Mouse (Mus musculus) embryonic facial prominence, embryonic 10.5 days (tissue): ENCODE data around the gene Atp11a. TPM values are rescaled to one million over a fixed set of nuclear protein-coding genes. Genes with fewer than 3 reads are reported as not detected.

ENCODE experiments used
- DNase-seq: peaks from one replicate; pipeline ENCODE4 v3.0.0-alpha.2; 2017; ENCODE audit warnings: low spot score
- H3K27ac ChIP-seq: fragments of 300-500 bp; sonication (generic); replicated peaks from 2 replicates; pipeline ENCODE4 v1.5.1; 2016; ENCODE audit warnings: mild to moderate bottlenecking
- H3K27me3 ChIP-seq: fragments of 300-500 bp; sonication (generic); replicated peaks from 2 replicates; pipeline ENCODE4 v1.6.1; 2016; ENCODE audit warnings: low read depth, mild to moderate bottlenecking; ENCODE audit not compliant: poor library complexity, severe bottlenecking
- H3K36me3 ChIP-seq: fragments of 300-500 bp; sonication (generic); replicated peaks from 2 replicates; pipeline ENCODE4 v1.6.1; 2016; ENCODE audit warnings: mild to moderate bottlenecking, moderate library complexity
- H3K4me1 ChIP-seq: fragments of 300-500 bp; sonication (generic); 2 replicates; pipeline ENCODE4 v1.6.1; 2016
- H3K4me3 ChIP-seq: fragments of 300-500 bp; sonication (generic); 2 replicates; pipeline ENCODE4 v1.5.1; 2016; ENCODE audit warnings: mild to moderate bottlenecking, moderate library complexity
- H3K9me3 ChIP-seq: fragments of 300-500 bp; sonication (generic); 2 replicates; pipeline ENCODE4 v1.6.1; 2016; ENCODE audit warnings: mild to moderate bottlenecking
- WGBS: fragments of 180-500 bp; shearing (Covaris S2); methylation state at CpG from one replicate; pipeline ENCODE4 v1.1.7; 2016; 5-methylcytosine and 5-hydroxymethylcytosine counted together
- polyA plus RNA-seq: library from polyadenylated mRNA; unstranded; fragments of >200 nt; fragmentation: Nextera tagmentation; extraction: Ambion mirVana; gene quantifications from 2 replicates; pipeline ENCODE4 v1.2.1, GENCODE M21; 2016

Gene Atp11a
- polyA plus RNA-seq, 1 experiment from 2014 or later, result 9.8 TPM

DNA sequence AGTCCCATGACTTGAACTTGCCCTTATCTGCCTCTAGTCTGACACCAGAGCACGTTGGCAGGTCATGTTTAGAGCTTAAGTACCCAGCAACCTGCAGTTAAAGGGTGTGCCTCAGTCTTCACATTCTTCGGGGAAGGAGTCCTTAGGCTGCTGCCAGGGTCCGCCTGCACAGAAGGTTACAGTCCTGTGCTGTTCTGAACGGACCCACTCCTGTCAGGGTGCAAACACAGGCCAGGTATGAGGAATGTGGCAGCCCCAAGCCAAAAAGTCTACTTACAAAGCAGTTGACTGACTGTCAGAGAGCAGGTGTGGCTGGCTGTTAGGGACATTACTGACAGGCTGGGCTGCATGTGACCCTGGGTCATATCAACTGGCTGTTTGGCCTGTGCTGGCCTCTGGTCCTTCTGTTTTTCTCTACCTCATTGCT, 18.1 kb downstream of the Atp11a start:
- DNase-seq, result no peak
- no peak overlapping the region for H3K27ac ChIP-seq

DNA sequence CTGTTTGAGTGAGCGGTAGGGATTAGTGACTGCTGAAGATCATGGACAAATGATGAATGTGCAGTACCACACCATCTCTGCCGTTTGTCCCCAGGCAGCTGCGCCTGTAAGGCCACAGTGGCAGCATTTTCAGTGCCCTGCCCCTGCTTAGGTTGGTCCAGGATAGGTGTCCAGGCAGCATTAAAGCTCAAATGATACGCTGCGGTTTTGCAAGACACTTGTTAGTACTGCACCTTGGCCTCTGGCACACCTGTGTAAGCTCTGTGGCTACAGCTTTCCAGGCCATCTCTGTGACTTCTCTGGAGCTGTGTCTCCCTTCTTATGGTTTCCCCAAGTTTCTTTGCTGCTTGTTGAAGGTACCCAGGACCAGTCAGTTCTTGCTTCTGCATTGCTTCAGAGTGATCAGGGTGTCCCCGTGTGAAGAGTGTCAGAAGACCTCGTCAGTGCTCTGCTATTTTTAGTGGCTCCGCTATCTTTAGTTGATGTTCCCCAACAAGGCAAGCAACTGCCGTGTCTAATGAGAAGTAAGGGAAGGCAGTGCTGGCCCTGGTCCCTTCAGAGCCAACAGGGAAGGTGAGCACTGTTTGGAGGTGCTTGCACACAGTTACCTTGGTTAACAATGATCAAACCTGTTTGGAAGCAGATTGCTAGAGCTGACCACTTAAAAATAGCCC, 18.6 kb downstream of the Atp11a start:
- no peaks in the 10 kb centered on the region for H3K36me3 ChIP-seq
- no peak overlapping the region for H3K27ac ChIP-seq
- H3K4me1 ChIP-seq, result peaks cover 11% of the 10 kb centered on the region
- WGBS, result 84% methylated on average over 9 of the region's 9 CpGs
- DNase-seq, result no peak
- H3K27me3 ChIP-seq, result no peaks in the 10 kb centered on the region
- no peaks in the 10 kb centered on the region for H3K9me3 ChIP-seq
- no peak overlapping the region for H3K4me3 ChIP-seq

More for the DNA sequence above, 18.1 kb downstream of the Atp11a start:
- Histone ChIP-seq H3K36me3 (no peaks in the 10 kb centered on the region), H3K27me3 (no peaks in the 10 kb centered on the region), H3K9me3 (no peaks in the 10 kb centered on the region), H3K4me1 (peaks cover 11% of the 10 kb centered on the region), H3K4me3 (no peak overlapping the region)
- 66% methylated on average over 4 of the region's 4 CpGs for WGBS

DNA sequence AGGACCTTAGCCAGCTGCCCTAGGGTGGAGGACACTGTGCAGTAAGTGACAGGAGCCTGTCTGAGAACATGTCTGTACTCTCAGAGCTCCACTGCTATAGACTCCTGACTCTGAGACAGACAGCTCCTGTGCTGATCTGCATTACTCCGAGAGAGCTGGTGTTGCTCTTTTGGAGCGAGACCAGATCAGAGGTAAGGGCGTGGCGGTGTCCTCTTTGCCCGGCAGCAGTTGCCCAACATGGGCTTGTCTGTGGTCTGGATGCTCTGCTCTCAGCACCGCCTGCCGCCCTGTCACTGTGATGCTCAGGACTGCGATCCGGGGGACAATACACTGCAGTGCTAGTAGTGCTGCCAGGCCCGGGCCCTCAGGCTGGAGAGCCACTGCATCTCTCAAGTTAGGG, 19.4 kb downstream of the Atp11a start:
- Histone ChIP-seq H3K4me3 (no peak overlapping the region), H3K4me1 (peaks cover 13% of the 10 kb centered on the region), H3K9me3 (no peaks in the 10 kb centered on the region), H3K27ac (no peak overlapping the region), H3K36me3 (no peaks in the 10 kb centered on the region), H3K27me3 (no peaks in the 10 kb centered on the region)
- WGBS, result 78% methylated on average over 10 of the region's 10 CpGs
- DNase-seq, result no peak

DNA sequence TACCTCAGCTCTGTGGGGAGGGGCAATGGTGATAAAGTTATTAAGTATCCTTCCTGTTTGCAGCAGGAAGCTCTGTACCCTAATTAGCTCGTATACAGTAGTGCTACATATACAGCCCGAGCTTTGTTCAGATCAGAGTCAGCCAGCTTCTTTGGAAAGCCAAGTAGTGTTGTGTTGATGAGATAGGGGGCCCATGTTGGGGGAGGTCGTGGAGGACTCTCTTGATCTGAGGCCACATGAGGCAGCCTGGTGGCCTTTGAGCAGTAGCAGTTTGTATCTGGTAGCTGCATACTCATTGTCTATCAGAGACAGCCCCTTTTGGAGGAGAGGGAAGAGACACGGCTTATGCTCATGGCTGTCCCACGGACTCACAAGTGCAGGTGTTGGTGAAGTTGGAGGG, 20.4 kb downstream of the Atp11a start:
- Histone ChIP-seq H3K27me3 (no peaks in the 10 kb centered on the region), H3K27ac (no peak overlapping the region), H3K36me3 (no peaks in the 10 kb centered on the region), H3K9me3 (no peaks in the 10 kb centered on the region), H3K4me3 (no peak overlapping the region), H3K4me1 (peaks cover 13% of the 10 kb centered on the region)
- no peak for DNase-seq
- 73% methylated on average over 5 of the region's 5 CpGs for WGBS

DNA sequence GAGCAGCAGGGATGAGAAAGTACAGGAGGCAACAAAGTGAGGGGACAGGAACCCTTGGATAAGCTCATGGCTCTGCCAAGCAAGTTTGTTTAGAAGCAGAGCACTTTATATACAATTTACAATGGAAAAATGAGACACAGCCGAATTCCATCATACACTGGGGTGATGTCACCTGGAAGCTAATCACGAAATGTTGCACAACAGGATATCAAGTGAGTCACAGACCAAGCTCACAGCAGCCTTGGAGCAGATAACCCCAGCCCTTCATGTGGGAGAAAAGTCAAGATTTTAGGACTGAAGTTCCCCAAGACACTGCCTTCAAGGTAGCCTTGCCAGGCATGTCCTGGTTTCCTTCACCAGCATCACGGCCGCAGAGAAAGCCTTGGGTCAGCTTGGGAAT, 22.7 kb downstream of the Atp11a start:
- H3K4me1 ChIP-seq, result peaks cover 10% of the 10 kb centered on the region; the same call in 1 of the 2 replicates
- H3K4me3 ChIP-seq, result no peak overlapping the region
- H3K27ac ChIP-seq, result no peak overlapping the region
- DNase-seq, result no peak
- WGBS, result 81% methylated on average over 4 of the region's 4 CpGs
- H3K36me3 ChIP-seq, result 0 out of 2 replicates have a peak, but pooled peaks cover 7% of the 10 kb centered on the region
- H3K27me3 ChIP-seq, result no peaks in the 10 kb centered on the region
- H3K9me3 ChIP-seq, result no peaks in the 10 kb centered on the region

DNA sequence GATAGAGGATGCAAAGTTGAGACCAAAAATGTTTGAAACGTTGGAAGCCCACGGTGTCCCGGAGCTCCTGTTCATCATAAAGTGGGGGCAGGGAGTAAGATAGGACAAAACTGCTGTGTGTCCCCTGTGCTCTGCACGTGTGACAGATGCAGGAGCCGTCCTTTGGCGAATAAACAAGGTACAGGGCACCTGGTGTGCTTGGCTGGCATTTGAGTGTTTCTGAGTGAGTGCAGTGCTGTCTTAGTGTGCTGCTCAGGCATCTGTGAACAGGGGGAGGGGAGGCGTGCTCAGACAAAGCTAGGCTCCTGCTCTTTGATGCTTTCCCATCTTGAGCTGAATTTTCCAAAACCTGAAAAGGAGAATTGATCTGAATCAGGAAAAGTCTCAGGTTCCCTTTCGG, 28.7 kb downstream of the Atp11a start:
- no peak overlapping the region for H3K27ac ChIP-seq

DNA sequence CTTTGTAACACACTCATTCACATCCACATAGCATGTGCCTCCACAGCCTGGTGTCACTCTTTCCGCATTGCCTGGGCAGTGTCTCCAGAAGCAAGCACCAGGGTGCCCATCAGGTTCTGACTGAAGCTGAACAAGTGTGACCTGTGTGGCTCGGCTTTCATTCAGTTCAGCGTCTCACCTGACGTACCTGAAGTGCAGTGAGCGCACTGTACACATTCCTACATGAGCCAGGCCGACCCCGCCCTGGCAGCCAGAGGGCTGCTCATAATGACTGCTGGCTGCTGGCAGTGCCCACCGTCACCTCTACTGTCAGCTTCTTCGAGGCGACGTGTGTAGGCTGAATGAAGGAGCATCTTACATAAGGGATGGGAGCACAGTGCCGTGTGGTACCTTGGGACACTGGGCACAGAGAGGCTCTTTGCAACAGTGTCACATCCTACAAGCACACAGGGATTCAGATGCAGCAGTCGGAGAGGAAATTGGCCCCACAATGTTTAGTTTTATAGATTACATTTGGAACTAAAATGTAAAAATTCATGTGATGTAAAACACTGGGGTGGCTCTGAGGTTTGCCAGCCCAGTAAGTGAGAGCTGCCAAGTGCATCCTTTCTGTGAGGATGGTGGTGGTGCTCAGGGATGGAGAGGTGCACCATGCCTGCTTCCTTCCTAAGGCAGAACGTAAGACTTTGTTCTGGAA, 29.6 kb downstream of the Atp11a start:
- 84% methylated on average over 14 of the region's 14 CpGs for WGBS
- no peak for DNase-seq
- Histone ChIP-seq H3K9me3 (no peaks in the 10 kb centered on the region), H3K4me1 (peaks cover 20% of the 10 kb centered on the region), H3K27ac (no peak overlapping the region), H3K4me3 (no peak overlapping the region), H3K36me3 (0 out of 2 replicates have a peak, but pooled peaks cover 7% of the 10 kb centered on the region), H3K27me3 (no peaks in the 10 kb centered on the region)

More for the DNA sequence above, 28.7 kb downstream of the Atp11a start:
- no peaks in the 10 kb centered on the region for H3K27me3 ChIP-seq
- DNase-seq, result no peak
- no peaks in the 10 kb centered on the region for H3K9me3 ChIP-seq
- no peak overlapping the region for H3K4me3 ChIP-seq
- 0 out of 2 replicates have a peak, but pooled peaks cover 7% of the 10 kb centered on the region for H3K36me3 ChIP-seq
- H3K4me1 ChIP-seq, result peaks cover 22% of the 10 kb centered on the region
- 64% methylated on average over 8 of the region's 8 CpGs for WGBS

DNA sequence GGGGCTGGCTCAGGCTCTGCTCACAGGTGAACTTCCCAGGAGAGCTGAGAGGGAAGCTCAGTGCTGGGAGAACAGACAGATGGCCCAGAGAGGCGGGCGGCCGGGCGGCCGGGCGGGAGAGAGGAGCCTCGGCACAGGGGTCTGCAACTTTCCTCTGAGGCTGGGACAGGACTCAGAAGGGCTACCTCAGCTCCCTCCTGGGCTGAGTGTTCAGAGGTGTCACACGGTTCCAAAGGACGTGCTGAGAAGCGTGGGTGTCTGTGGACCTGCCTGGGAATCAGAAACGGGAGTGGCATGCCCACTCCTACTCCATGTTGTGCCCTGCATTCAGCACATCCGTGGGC, 30.1 kb downstream of the Atp11a start:
- Histone ChIP-seq H3K27ac (no peak overlapping the region; the same call in 1 of the 2 replicates), H3K4me3 (no peak overlapping the region), H3K4me1 (peaks cover 23% of the 10 kb centered on the region), H3K9me3 (no peaks in the 10 kb centered on the region), H3K27me3 (no peaks in the 10 kb centered on the region), H3K36me3 (0 out of 2 replicates have a peak, but pooled peaks cover 7% of the 10 kb centered on the region)
- DNase-seq, result no peak
- 81% methylated on average over 12 of the region's 12 CpGs for WGBS

DNA sequence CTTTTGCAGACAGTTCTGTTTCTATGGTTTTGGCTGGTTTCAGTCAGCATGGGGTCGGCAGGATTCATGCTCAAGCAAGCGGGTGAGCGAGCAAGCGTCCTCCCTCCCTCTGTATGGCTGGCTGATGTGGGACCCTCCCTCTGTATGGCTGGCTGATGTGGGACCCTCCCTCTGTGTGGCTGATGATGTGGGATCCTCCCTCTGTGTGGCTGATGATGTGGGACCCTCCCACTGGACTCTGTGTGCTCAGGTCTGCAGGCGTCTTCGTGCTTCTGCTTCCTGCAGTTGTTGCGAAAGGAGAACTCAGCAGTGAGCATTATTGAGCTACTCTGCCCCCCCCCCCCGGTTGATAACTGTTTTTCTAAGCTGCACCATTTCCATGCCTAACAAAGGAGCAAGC, 30.6 kb downstream of the Atp11a start:
- H3K4me3 ChIP-seq, result no peak overlapping the region
- H3K27ac ChIP-seq, result no peak overlapping the region
- no peaks in the 10 kb centered on the region for H3K27me3 ChIP-seq
- 0 out of 2 replicates have a peak, but pooled peaks cover 7% of the 10 kb centered on the region for H3K36me3 ChIP-seq
- 76% methylated on average over 8 of the region's 8 CpGs for WGBS
- peaks cover 23% of the 10 kb centered on the region for H3K4me1 ChIP-seq
- DNase-seq, result no peak
- no peaks in the 10 kb centered on the region for H3K9me3 ChIP-seq

DNA sequence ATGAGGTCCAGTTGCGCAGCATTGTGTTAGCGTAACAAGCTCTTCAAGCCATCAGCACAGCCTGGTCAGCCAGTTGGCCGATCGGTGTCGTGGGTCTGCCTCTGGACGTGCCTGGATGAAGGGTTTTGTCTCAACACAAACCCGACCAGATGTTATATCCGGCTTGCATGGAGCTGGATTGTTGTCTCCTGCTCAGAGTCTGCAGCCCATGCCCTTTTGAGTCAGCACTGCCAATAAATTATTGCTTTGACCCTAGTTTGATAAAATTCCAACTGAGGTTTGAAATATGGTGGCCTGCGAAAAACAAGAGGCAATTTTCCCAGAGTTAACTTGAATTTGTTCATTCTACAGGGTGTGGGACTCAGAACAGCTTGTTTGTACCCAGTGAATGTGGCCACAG, 31.9 kb downstream of the Atp11a start:
- Histone ChIP-seq H3K9me3 (no peaks in the 10 kb centered on the region), H3K36me3 (no peaks in the 10 kb centered on the region), H3K27ac (no peak overlapping the region), H3K4me3 (no peak overlapping the region), H3K4me1 (peaks cover 23% of the 10 kb centered on the region), H3K27me3 (no peaks in the 10 kb centered on the region)
- no peak for DNase-seq
- 87% methylated on average over 9 of the region's 9 CpGs for WGBS

DNA sequence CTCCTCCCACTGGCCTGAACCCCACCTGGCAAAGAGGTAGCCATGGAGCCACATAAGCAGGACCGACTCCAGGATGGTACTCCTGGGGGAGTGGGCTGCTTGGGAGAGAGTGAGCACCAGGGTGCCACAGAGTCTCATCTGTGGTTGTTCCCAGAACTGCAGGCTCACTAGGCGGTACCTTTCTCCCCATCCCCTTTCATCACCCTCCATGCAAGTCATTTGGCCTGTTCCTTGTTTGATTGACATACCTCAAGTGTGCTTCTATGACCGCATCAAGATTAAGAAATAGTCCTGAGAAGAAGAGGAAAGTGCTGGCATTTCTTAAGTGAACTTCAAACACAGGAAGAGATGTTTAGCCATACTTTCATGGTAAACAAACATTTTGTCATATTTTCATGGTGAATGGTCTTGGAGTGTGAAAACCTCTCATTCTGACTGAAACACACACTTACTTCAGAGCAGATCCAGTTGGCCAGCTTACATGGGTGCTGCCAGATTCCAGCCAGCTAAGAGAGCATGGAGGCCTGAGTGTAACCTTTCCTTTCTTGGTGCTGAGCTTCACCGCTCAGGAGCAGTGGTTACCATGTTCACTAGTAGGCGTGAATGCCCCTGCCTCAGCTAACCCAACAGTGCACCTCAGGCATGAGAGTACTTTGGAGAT, 38.3 kb downstream of the Atp11a start:
- 91% methylated on average over 5 of the region's 5 CpGs for WGBS
- H3K4me3 ChIP-seq, result no peak overlapping the region
- H3K27me3 ChIP-seq, result no peaks in the 10 kb centered on the region
- H3K27ac ChIP-seq, result no peak overlapping the region
- peaks cover 16% of the 10 kb centered on the region for H3K4me1 ChIP-seq
- DNase-seq, result no peak
- no peaks in the 10 kb centered on the region for H3K9me3 ChIP-seq
- 0 out of 2 replicates have a peak, but pooled peaks cover 5% of the 10 kb centered on the region for H3K36me3 ChIP-seq

DNA sequence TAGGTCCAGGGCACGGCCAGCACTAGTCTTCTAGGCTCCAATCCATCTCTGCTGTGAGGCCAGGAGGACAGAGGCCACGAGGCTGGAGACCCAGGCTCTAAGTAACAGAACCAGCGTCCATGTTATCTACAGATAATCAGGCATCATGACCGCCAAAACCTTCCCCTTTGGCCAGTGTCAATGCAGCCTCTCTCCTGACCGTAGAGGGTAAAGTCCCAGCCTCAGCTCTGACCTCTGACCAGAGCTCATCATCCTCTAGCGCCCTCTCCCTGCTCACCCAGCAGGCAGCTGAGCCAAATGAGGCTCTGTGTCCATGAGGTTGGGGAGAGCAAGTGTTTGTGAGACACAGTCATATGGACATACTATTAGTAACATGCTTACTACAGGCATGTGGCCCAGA, 42.3 kb downstream of the Atp11a start:
- H3K4me3 ChIP-seq, result no peak overlapping the region
- WGBS, result 75% methylated on average over 6 of the region's 6 CpGs
- H3K36me3 ChIP-seq, result 0 out of 2 replicates have a peak, but pooled peaks cover 5% of the 10 kb centered on the region
- H3K27ac ChIP-seq, result no peak overlapping the region
- DNase-seq, result no peak
- peaks cover 38% of the 10 kb centered on the region for H3K4me1 ChIP-seq
- no peaks in the 10 kb centered on the region for H3K27me3 ChIP-seq
- H3K9me3 ChIP-seq, result no peaks in the 10 kb centered on the region
